Mouse (Mus musculus) hindbrain, embryonic 11.5 days (tissue): Measurements from ENCODE around the gene Spc24. TPM values are rescaled to one million over a fixed set of nuclear protein-coding genes. Genes with fewer than 3 reads are reported as not detected.
A peak's percentile ranks its signal among the peaks of the same experiment; 100 is the strongest.

Experiments
- ATAC-seq: fragments of 200-750 bp; cut with Nextera tagmentation; 2 replicates; pipeline ENCODE4 v1.8.0; 2017; ENCODE audit warnings: mild to moderate bottlenecking, moderate TSS enrichment, moderate library complexity; ENCODE audit not compliant: low FRiP score
- DNase-seq: peaks from one replicate; pipeline ENCODE4 v3.0.0-alpha.2; 2015; ENCODE audit warnings: low spot score
- H3K27ac ChIP-seq: fragments of 300-500 bp; sonication (generic); 2 replicates; pipeline ENCODE4 v1.5.1; 2014; ENCODE audit warnings: mild to moderate bottlenecking, low read depth, low read length
- H3K27me3 ChIP-seq: fragments of 300-500 bp; sonication (generic); 2 replicates; pipeline ENCODE4 v1.6.1; 2014; ENCODE audit warnings: mild to moderate bottlenecking, low read length, moderate library complexity, mixed read lengths; ENCODE audit not compliant: control insufficient read depth, insufficient read depth
- H3K36me3 ChIP-seq: fragments of 300-500 bp; sonication (generic); 2 replicates; pipeline ENCODE4 v1.6.1; 2014; ENCODE audit warnings: mild to moderate bottlenecking, low read length, moderate library complexity, mixed read lengths; ENCODE audit not compliant: control insufficient read depth, insufficient read depth
- H3K4me1 ChIP-seq: fragments of 300-500 bp; sonication (generic); replicated peaks from 2 replicates; pipeline ENCODE4 v1.6.1; 2014; ENCODE audit warnings: low read length, mixed read lengths; ENCODE audit not compliant: control insufficient read depth, insufficient read depth
- H3K4me2 ChIP-seq: fragments of 300-500 bp; sonication (generic); replicated peaks from 2 replicates; pipeline ENCODE4 v1.6.1; 2014; ENCODE audit warnings: mild to moderate bottlenecking, low read depth, low read length
- H3K4me3 ChIP-seq: fragments of 300-500 bp; sonication (generic); 2 replicates; pipeline ENCODE4 v1.5.1; 2014; ENCODE audit warnings: low read depth, low read length
- H3K9ac ChIP-seq: fragments of 300-500 bp; sonication (generic); 2 replicates; pipeline ENCODE4 v1.6.1; 2014; ENCODE audit warnings: low read depth, low read length
- H3K9me3 ChIP-seq: fragments of 300-500 bp; sonication (generic); 2 replicates; pipeline ENCODE4 v1.6.1; 2016; ENCODE audit warnings: low read length; ENCODE audit not compliant: control insufficient read depth
- WGBS: fragments of 180-500 bp; shearing (Covaris S2); extraction: QIAGEN DNeasy Blood & Tissue Kit; methylation state at CpG from one replicate; pipeline ENCODE4 v1.1.7; 2014; 5-methylcytosine and 5-hydroxymethylcytosine counted together
- polyA plus RNA-seq: library from polyadenylated mRNA; unstranded; fragments of >200 nt; fragmentation: Nextera tagmentation; extraction: Ambion mirVana; gene quantifications from 2 replicates; pipeline ENCODE4 v1.2.1, GENCODE M21; 2014

The Spc24 gene
- polyA plus RNA-seq, 1 experiment from 2014 or later: 94.3 TPM

DNA sequence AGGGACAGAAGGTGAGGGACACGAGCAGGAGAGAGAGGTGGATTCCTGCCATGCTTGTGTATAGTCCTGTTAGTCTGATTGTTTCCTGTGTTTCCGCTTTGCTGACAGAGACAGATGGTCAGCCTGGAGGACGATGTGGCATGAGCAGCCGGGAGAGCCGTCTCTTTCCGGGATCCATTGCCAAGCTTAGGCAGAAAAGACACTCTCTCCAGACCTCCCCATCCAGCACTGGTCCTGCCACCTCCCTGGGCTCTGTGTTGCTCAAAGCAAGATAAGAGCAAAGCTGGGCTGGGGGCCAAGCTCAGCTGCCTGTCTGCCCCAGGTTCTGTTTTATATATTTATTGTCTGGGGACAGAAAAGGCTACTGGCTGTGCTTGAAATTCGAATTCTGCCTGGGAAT, 12.1 kb downstream of the Spc24 start:
- Histone ChIP-seq H3K27me3 (no peaks in the 10 kb centered on the region), H3K36me3 (peaks cover 27% of the 10 kb centered on the region), H3K9ac (no peak overlapping the region), H3K4me1 (no peaks in the 10 kb centered on the region), H3K27ac (0 out of 2 replicates have a peak overlapping the region, but pooled peaks have one; percentile 9), H3K4me2 (no peak overlapping the region), H3K9me3 (no peaks in the 10 kb centered on the region), H3K4me3 (no peak overlapping the region)
- ATAC-seq: no peak
- DNase-seq: no peak
- WGBS: 67% methylated on average over 7 of the region's 7 CpGs

DNA sequence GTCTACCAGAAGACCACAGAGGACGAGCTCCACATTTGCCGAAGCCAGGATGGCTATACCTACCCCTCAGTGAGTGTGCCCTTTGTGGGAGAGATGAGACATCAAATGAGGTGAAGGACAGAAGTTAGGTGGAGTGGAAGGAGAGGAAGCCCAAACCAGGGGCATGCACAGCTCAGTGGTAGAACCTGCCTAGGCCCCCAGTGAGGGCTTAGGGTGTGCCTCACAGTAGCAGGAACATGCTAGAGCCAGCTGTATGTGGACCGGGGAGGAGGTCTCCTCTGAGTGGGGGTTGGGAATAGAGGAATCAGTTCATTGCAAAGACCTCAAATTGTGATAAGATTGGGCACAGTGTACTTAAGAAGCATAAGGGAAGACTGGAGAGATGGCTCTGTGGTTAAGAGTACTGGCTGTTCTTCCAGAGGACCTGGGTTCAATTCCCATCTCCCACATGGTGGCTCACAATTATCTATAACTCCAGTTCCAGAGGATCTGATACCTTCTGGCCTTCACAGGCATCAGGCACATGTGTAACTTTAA, 12.8 kb downstream of the Spc24 start:
- 89% methylated on average over 3 of the region's 3 CpGs for WGBS
- Histone ChIP-seq H3K9ac (no peak overlapping the region), H3K27me3 (no peaks in the 10 kb centered on the region), H3K4me2 (no peak overlapping the region), H3K9me3 (no peaks in the 10 kb centered on the region), H3K36me3 (peaks cover 27% of the 10 kb centered on the region), H3K4me3 (no peak overlapping the region), H3K27ac (no peak overlapping the region), H3K4me1 (no peaks in the 10 kb centered on the region)
- DNase-seq (no peak), ATAC-seq (no peak)

DNA sequence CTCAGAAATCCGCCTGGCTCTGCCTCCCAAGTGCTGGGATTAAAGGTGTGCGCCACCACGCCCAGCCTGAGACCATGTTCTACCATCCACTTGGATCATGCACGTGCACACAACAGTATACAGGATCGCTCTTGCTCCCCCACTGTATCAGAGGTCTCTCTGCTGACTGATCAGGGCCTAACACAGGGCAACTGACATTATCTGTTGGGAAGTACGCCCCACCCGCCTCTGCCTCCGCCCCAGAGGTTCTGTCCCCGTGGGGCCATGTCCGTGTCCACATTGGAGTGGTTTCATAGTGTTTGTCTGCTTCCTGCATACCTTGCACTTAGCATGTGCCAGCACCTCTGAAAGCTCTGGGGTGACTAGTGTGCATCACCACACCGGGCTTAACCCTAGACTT, 18.6 kb downstream of the Spc24 start:
- peaks cover 42% of the 10 kb centered on the region for H3K36me3 ChIP-seq
- 95% methylated on average over 11 of the region's 11 CpGs for WGBS
- H3K9ac ChIP-seq: no peak overlapping the region
- no peaks in the 10 kb centered on the region for H3K9me3 ChIP-seq
- ATAC-seq: no peak
- no peak overlapping the region for H3K4me2 ChIP-seq
- H3K4me3 ChIP-seq: no peak overlapping the region
- no peak overlapping the region for H3K27ac ChIP-seq
- DNase-seq: no peak
- no peaks in the 10 kb centered on the region for H3K27me3 ChIP-seq
- H3K4me1 ChIP-seq: no peaks in the 10 kb centered on the region

DNA sequence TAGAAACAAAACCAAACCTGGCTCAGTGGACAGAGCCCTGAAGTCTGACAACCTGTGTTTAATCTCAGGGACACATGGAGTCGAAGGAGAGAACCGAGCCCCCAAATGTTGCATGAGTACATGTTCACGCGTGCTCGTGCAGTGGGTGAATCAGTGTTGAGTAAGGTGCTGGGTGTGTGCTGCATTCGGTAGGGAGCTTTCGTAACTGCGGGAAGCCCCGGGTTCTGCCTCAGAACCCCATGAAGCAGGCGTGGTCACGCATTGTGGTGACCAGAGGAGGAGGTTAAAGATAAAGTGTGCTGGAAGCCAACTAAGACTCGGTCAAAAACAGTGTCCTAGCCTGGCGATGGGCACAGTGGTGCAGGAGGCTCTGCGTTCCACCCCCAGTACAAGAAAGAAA, 19.7 kb downstream of the Spc24 start:
- no peak for DNase-seq
- Histone ChIP-seq H3K4me2 (no peak overlapping the region), H3K4me3 (no peak overlapping the region), H3K36me3 (peaks cover 36% of the 10 kb centered on the region), H3K9me3 (no peaks in the 10 kb centered on the region), H3K27me3 (no peaks in the 10 kb centered on the region), H3K4me1 (no peaks in the 10 kb centered on the region), H3K9ac (no peak overlapping the region), H3K27ac (no peak overlapping the region)
- no peak for ATAC-seq
- 98% methylated on average over 14 of the region's 14 CpGs for WGBS

- Histone ChIP-seq H3K27me3 (no peaks in the 10 kb centered on the region), H3K9ac (no peak overlapping the region), H3K4me3 (no peak overlapping the region), H3K4me2 (no peak overlapping the region), H3K27ac (no peak overlapping the region), H3K9me3 (no peaks in the 10 kb centered on the region), H3K4me1 (no peaks in the 10 kb centered on the region), H3K36me3 (peaks cover 41% of the 10 kb centered on the region)
- ATAC-seq (no peak), DNase-seq (no peak)
- WGBS: 97% methylated on average over 7 of the region's 7 CpGs
Observed at GRCm38 (mm10) chr9:21738776-21739175, 21.3 kb downstream of the Spc24 start.

DNA sequence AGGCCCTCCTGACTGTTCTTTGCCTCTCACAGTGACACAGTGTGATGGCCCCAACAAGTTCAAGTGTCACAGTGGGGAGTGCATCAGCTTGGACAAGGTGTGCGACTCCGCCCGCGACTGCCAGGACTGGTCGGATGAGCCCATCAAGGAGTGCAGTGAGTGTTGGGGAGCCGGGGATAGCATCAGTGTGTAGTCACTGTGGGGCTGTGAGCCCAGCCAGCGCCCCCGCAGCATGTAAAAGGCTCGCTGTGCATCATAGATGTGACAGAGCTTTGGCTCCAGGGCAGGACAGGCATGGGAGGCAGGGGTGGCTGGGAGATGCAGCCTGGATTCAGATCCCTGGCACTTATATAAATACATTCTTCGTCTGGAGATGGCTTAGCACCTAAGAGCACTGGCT, 22.9 kb downstream of the Spc24 start:
- H3K9me3 ChIP-seq: no peaks in the 10 kb centered on the region
- 97% methylated on average over 10 of the region's 10 CpGs for WGBS
- no peaks in the 10 kb centered on the region for H3K4me1 ChIP-seq
- DNase-seq (no peak), ATAC-seq (no peak)
- no peak overlapping the region for H3K9ac ChIP-seq
- H3K27ac ChIP-seq: no peak overlapping the region
- H3K27me3 ChIP-seq: no peaks in the 10 kb centered on the region
- no peak overlapping the region for H3K4me3 ChIP-seq
- H3K4me2 ChIP-seq: no peak overlapping the region
- peaks cover 51% of the 10 kb centered on the region for H3K36me3 ChIP-seq

- Histone ChIP-seq H3K27ac (no peak overlapping the region), H3K9me3 (no peaks in the 10 kb centered on the region), H3K4me2 (no peak overlapping the region), H3K9ac (no peak overlapping the region), H3K36me3 (peaks cover 53% of the 10 kb centered on the region), H3K27me3 (no peaks in the 10 kb centered on the region), H3K4me3 (no peak overlapping the region), H3K4me1 (no peaks in the 10 kb centered on the region)
- 73% methylated on average over 3 of the region's 3 CpGs for WGBS
- ATAC-seq (no peak), DNase-seq (no peak)
Observed at GRCm38 (mm10) chr9:21736580-21736979, 23.5 kb downstream of the Spc24 start.

DNA sequence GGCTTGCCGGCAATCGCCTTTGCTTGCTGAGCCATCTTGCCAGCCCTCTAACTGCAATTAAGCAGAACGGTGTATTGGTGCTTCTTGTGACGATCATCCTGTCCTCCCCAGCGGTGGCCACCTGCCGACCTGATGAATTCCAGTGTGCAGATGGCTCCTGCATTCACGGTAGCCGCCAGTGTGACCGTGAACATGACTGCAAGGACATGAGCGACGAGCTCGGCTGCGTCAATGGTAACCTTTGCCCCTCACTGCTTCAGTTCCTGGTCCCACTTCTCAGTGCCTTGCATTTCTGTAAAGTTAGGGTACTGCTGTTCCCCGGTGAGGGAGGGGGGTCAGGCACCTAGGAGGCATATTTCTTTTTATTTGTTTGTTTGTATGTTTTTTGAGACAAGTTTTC, 25.0 kb downstream of the Spc24 start:
- no peak for ATAC-seq
- no peak for DNase-seq

GRCm38 (mm10) chr9:21733989-21734388, 26.1 kb downstream of the Spc24 start:
- H3K9ac ChIP-seq: no peak overlapping the region
- H3K4me2 ChIP-seq: no peak overlapping the region
- H3K27me3 ChIP-seq: no peaks in the 10 kb centered on the region
- H3K27ac ChIP-seq: no peak overlapping the region
- H3K4me1 ChIP-seq: no peaks in the 10 kb centered on the region
- DNase-seq (no peak), ATAC-seq (no peak)
- H3K9me3 ChIP-seq: no peaks in the 10 kb centered on the region
- 99% methylated on average over 7 of the region's 7 CpGs for WGBS
- H3K4me3 ChIP-seq: no peak overlapping the region
- H3K36me3 ChIP-seq: peaks cover 48% of the 10 kb centered on the region

More for the DNA sequence above, 25.0 kb downstream of the Spc24 start:
- H3K4me1 ChIP-seq: no peaks in the 10 kb centered on the region
- no peak overlapping the region for H3K4me2 ChIP-seq
- H3K4me3 ChIP-seq: no peak overlapping the region
- H3K27me3 ChIP-seq: no peaks in the 10 kb centered on the region
- 89% methylated on average over 14 of the region's 14 CpGs for WGBS
- H3K27ac ChIP-seq: no peak overlapping the region
- no peaks in the 10 kb centered on the region for H3K9me3 ChIP-seq
- peaks cover 52% of the 10 kb centered on the region for H3K36me3 ChIP-seq
- H3K9ac ChIP-seq: no peak overlapping the region
